Mouse (Mus musculus) urinary bladder, adult 2 months (tissue): ENCODE measurements around the gene Atg2b. TPM values are rescaled to one million over a fixed set of nuclear protein-coding genes. Genes with fewer than 3 reads are reported as not detected.
A peak's percentile ranks its signal among the peaks of the same experiment; 100 is the strongest.

Source experiments
- DNase-seq: peaks from one replicate; pipeline ENCODE4 v3.0.0; 2022; ENCODE audit warnings: low spot score
- polyA plus RNA-seq: library from polyadenylated mRNA; depleted of rRNA; stranded (reverse); fragments of >200 nt; gene quantifications from 2 replicates; pipeline ENCODE4 v1.2.3, GENCODE M21; 2012; rRNA removed

Gene Atg2b
- polyA plus RNA-seq, result 23.4 and 24.5 TPM in 2 replicates

DNA sequence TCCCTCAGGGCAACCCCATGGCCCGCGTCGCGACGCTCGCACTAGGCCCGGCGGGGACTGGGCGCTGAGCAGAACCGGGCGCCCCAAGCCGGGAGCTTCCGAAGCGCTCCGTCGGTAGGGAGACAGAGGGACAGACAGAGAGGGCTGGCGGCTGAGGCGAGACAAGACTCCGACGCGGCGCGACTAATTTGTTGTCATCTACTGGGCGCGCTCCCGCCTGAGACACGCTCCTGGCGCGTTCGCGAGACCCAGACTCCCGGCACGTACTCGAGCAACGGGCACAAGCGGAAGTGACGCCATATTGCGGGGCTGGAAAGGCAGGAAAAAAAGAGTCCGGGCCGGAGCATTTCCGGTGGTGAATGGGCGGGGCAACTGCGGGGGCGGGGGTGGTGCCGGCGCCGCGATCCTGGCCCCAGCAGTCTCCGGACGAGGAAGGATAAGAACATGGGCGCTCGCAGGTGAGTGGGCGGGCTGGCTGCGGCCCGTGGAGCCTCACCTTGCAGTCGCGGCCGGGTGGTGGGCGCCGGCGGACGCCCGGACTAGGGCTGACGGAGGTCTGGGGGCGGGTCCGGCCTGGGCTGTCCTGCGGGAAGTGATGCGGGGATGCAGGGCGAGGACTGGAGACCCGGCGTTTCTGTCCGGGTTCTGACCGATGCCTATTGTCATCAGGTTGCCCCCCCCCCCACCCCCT, at the start of gene Atg2b:
Gene Atg2b (minus strand): TSS at position 211 of the 691 bp plus-strand sequence.
- peak; percentile 85 for DNase-seq

DNA sequence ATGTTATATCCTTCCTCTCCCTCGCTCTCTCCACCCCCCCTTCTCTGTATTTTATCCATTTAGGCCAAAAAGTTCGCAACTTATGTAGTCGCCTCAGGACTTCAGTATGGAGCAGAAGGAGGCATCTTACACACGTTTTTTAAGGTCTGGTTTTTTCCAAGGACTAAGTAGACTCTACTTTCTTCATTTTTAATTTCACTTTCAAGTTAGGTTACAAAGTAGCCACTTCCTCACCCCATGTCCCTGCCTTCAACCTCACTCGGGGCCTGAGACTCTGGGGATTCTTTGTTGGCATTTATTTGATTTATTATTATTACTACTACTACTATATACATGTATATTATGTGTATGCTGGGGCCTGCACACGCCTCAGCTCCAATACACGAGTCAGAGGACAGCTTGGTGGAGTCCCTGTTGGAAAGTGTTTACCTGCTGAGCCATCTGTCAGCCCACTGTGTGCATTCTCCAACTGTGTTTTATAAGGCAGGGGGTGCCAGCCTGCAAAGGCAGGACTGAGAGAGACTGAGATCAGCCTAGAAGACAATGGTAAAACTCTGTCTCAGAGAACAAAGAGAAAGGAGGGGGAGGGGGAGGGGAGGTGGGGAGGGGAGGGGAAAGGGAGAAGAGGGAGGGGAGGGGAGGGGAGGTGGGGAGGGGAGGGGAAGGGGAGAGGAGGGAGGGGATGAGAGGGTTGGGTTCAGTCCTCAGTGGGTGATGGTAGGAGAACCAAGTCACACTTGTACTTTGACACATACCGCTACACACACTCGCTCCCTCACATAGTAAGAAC, 48.6 kb upstream of the Atg2b start:
- DNase-seq, result no peak

DNA sequence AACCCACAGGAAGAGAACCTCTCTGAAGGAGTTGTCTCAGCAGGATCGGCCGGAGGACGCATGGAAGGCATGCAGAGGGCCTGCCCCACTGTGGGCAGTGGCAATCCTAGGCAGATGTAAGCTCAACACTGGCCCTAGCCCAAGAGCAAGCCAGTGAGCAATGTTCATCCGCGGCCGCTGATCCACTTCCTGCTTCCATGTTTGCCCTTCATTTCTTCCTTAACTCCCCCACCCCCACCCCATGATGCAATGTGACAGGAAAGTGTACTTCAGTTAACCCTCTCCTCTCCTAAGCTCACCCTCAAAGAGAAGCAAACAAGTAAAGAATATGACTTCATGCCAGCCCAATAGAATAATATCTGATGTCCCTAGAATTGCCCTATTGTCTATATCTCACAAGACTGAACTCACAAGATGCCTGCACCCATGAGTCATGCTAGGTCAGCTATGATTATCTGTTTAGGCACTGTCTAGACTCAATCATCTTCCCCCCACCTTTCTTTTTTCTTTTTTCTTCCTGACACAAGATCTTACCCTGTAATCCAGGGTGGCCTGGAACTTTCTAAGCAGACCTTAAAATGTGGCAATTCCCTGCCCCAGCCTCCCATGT, 45.9 kb upstream of the Atg2b start:
- no peak for DNase-seq

DNA sequence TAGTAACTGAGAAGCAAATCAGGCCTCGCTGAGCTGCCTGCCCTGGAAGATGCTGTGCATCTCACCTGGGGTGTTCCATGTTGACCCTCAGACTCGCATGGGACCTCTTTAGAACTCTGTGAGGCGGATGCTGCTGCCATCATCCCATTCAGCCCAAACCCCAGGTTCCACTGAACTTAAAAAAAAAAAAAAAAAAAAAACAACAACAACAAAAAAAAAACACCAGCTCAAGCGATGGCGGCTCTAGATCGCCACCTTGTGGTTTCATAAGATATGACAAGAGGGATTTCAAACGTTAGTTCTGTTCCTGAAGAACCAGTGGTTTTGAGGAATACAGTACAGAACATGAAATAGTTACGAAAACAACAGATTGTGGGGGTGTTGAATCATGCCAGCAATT, 43.0 kb upstream of the Atg2b start:
- DNase-seq, result no peak

DNA sequence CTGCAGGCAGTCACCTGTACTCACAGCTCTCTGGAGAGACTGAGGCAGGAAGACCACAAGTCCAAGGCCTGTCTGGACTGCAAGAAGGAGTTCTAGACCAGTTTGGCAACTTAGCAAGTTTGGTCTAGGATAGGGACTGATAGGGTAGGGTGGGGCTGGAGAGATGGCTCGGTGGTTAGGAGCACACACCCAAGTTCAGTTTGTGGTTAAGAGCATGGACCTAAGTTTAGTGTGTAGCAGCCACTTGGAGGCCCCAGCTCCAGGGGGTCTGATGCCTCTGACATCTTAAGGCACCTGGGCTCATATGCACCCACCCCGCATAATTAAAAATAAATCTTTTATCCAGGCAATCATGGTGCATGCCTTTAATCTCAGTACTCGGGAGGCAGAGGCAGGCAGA, 42.3 kb upstream of the Atg2b start:
- no peak for DNase-seq

DNA sequence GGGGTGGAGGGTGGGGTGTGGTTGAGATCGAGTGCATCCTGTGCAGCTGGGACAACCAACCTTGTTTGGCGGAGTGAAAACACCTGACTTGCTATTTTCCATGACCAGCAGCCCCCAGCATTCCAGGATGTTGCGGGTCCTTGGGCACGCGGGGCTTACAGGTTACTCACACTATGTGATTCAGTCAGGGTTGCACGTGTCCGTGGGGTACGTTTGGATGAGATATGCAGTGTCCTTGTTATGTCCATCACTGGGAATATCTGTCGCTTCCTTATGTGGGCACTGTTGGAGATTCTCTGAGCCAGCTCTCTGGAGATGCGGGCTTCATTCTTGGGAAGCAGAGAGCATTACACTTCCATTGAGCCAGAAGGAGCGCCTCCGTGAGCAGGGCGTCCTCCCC, 40.7 kb upstream of the Atg2b start:
- no peak for DNase-seq

DNA sequence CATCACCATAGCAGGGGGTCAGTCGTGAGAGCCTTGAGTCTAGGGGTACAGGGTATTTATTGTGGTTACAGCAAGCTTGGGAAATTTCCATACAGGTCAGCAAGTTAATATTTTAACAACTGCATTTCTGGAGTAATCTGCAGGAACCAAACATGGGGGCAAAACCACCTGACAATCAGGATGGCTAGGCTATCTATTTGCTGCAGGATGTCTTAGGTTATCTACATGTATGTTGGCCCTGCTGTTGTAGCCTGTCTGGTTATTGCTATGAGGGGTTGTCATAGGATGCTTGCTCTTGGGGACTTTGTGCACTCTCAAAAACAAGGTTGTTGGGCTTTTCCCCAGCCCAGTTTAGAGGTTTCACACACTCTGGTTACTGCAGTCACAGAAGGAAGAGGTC, 39.6 kb upstream of the Atg2b start:
- no peak for DNase-seq

DNA sequence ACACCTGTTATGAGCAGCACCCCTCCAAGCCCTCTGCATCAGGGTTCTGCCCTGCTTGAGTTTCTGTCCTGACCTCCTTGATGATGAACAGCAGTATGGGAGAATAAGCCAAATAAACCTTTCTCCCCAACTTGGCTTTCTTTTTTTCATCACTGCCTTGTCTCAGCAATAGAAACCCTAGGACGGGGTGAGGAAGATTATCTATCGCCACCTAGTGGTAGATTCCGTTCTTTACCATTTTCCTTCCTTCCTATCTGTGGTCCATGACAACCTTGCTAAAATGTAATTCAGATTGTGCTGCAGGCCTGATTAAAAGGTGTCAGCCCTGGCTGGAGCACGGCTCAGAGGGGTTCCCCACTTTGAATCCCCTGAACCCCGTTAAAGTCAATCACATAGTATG, 37.6 kb upstream of the Atg2b start:
- DNase-seq, result no peak

DNA sequence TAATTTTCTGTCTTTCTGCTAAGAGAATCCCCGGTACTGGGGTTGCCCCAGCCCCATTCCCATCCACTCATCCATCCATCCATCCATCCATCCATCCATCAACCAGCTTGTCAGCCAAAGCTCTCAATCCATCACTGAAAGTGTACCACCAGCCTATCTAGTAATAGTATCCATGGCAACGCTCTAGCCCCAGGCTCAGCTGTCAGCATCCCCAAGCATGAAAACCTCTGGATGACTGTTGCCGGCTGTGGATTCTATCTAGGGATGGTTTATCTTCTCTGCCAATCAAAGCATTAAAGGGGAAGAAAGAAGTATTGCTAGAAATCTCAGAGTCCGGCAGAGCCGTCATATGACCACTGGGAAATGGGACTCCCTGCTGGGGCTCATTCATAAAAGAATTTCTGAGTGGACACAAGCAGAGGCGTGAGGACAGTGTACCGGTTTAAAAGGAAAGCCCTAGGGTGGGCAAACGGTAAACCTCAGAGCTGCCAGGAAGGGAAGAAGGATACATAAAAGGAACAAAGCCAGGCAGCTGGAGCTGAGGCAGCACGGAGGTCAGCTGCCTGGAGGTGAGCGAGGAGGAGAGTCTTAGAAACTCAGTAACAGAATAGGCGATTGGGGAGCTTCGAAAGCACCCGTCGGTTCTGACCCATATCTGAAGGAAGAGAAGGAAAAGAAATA, 36.6 kb upstream of the Atg2b start:
- no peak for DNase-seq

DNA sequence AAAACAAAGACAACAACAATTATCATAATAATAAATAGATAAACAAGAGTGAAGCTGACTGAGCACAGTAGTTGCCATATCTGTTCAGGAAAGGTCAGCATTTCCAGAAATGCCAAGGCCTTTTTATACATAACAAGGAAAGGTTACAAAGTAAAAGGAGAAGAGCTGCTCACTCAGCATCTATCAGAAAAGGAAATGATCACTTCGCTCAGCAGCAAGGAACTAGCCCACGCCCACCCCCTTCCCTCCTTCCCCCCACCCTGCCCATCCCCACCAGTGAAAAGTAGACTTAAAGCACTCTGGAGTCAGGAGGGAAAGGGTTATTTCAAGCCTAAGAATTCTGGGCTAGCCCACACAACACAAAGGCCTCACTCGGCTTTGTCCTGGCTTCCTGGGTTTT, 35.2 kb upstream of the Atg2b start:
- no peak for DNase-seq

DNA sequence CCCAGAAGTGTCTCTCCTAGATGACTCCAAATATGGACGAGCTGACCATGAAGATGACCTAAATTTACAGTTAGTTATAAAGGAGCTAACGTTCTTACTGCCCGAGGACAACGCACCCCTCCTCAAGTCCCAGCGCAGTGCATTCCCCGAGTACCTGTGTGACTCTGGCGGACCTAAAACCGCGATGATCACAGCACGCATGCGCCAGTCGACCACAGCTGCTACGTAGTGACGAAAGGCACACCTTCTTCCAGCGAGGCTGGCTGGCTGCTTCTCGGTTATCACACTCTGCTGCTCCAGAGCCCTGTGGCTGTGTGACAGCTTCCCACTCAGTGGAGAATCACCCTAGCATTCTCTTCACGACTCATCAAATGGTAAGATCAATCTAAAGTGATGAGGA, 33.6 kb upstream of the Atg2b start:
- DNase-seq, result no peak

DNA sequence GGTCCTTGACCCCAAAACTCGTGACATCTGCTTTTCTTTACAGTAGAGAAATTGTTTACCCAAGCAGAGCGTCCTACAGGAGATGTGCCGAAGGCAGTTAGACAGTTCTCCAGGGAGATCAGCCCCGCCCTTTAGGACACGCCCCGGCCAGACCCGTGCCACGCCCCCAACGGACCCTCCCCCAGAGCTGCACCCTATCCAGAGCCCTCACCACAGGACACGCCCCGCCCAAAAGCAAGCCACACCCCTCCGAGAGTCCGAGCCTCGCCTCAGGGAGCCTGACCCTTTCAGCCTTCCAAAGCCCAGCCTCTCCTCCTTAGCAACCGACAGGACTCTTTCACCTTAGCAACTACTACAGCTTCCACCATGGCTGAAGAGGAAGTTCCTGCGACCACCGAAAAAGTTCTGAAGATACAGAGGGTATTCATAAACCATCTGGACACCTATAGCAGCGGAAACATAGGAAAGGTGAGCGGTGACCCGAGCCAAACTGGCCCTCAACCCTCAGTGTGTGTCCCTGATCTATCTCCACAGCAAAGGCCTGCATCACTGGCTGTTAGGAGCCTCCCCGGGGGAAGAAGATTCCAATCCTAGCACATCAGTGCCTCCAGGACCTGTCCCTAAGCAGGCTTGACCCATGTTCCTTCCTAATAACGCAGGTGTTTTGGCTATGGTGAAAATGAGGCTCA, 20.9 kb upstream of the Atg2b start, which contains the start of gene Ak7:
Gene Ak7 (plus strand): TSS at position 178 of the 689 bp plus-strand sequence.
- DNase-seq, result no peak

DNA sequence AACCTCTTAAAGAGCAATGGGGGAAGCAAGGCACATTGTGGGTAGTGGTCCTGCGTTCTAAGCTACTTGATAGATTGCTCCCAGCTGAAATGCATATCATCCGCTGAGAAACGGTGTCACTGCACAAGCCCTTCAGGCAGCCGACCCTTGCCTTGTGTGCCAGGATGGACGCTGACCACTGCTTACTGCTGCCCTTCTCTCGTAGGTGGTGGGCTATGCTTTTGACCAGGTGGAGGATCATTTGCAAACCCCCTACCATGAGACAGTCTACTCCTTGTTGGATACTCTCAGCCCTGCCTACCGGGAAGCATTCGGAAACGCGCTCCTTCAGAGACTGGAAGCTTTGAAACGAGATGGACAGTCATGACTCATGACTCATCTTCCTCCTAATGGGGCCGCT, 15.4 kb upstream of the Atg2b start:
- DNase-seq, result no peak

DNA sequence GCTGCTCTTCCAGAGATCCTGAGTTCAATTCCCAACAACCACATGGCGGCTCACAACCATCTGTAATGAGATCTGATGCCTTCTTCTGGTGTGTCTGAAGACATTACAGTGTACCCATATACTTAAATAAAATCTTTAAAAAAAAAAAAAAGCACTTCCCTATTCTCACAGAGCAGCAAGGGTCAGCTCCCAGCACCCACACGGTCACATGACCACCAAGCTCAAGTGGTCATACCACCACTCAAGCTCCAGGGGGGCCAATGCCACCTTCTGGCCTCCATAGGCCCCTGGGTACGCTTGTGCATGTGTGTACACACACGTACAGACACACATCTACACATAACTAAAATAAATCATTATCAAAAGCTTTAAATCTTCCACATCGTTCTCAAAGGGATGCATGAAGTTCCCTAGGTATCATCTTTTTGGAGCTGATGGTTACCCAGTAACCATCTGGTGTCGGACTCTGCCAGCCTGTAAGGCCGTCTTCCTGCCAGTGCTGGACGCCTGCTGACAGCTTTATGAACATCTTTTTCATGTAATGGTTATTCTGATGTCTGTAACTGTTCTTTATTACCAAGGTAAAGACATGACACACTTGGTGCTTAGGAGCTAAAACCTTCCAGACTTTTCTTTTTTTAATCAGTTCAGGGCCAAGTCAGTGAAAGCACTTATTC, 12.2 kb upstream of the Atg2b start:
- no peak for DNase-seq

DNA sequence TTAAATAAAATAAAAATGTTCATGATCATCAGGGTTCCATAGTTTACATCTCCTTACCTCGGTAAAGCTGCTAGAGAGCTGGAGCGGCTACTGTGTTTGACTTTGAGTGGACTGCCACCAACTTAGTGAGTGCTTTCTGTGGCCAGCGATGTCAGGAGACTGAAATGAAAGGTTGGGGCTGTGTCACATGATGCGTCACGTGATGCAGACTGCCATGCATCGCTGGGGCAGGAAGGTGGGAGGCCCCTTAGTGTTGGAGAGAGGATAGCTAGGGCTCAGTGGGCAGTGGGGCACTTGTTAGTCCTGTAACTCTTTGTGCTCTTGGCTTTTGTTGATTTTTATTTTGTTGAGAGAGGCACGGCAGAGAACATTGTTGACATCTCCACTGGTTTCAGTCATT, 10.8 kb upstream of the Atg2b start:
- no peak for DNase-seq

DNA sequence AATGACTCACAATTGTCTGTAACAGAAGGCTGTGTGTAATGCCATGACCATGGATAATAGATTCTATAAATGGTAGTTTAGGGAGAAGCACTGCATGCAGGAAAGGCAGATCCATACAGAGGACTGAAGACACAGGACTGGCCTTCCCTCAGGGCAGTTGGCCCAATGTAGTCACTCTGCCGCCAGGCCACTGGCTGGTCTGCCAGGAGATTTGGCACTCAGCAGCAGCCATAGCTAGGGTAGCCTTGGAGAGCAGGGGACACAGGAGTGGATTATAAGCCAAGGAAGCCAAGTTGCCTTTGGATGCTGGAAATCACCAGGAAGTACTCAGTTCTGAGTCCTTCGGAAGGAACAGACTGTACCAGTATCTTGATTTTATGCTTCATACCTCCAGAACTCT, 9.0 kb upstream of the Atg2b start:
- no peak for DNase-seq

DNA sequence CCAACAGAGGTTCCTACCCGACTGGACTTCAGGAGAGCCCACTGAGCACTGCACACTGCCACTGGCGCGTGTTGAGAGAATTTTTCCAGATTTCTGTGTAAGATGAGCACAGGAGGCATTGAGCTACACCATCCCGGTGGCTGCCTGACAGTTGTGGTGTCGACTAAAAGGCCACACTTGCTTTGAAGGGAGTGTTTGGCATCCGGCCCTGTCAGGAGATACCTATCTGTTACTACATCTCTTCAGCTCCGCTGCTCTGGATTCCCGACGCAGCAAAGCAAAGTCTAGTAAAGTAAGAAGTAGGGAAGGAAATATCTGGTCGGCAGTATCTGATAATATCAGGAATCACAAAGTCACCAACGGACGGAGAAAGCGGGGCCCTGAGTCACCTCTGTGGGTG, 4.4 kb upstream of the Atg2b start:
- no peak for DNase-seq

DNA sequence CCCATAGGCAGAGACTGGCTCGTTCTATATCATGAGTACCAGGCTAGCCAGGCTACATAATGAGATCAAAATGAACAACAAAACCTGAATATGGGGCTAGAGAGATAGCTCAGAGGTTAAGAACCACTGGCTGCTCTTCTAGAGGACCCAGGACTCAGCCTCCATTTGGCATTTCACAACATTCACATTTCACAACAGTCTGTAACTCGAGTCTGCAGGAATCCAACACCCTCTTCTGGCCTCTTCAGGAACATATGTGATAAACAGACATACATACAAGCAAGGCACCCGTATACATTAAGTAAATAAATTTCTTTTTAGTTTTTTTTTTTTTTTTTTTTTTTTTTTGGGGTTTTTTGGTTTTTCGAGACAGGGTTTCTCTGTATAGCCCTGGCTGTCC, 3.5 kb upstream of the Atg2b start:
- DNase-seq, result no peak

DNA sequence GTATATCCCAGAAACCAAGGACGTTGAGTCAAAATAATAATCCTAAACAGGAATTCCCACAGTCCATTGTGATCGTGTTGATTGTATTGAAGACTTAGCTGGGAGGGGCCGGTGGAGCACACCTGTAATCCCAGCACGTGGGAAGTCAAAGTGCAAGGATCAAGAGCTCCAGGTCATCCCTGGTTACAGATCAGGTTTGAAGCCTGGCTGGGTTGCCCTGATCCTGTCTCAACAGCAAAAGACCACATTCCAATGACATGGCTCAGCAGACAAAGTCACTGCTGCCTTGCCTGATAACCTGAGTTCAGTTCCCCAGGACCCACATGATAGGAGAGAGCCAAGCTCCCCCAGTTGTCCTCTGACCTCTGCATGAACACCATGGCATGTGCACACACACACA, 2.4 kb upstream of the Atg2b start:
- DNase-seq, result no peak

DNA sequence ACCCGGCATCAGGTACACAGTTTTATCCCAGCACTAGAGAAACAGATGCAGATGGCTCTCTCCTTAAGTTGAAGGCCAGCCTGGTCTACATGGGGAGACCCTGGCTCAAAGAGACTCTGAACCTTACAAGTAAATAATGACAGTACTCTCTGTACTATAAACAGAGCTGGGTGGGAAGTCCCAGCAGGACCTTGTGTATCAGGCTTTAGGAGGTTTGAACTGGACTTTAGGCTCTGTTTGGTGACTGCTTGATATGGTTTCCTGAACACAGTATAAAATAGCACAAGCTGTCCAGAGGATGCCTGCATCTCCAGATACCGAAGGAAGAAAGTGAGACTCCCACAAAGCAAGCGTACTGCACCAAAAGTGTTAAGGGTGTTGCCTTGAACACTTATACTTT, 1.8 kb upstream of the Atg2b start:
- DNase-seq, result no peak
